Mouse (Mus musculus): ENCODE data around the gene Gabbr1. TPM values are rescaled to one million over a fixed set of nuclear protein-coding genes. Genes with fewer than 3 reads are reported as not detected.
A peak's percentile ranks its signal among the peaks of the same experiment; 100 is the strongest.

Gabbr1 gene
- polyA plus RNA-seq, 1 experiment from 2014 or later, result 6.1 TPM

DNA sequence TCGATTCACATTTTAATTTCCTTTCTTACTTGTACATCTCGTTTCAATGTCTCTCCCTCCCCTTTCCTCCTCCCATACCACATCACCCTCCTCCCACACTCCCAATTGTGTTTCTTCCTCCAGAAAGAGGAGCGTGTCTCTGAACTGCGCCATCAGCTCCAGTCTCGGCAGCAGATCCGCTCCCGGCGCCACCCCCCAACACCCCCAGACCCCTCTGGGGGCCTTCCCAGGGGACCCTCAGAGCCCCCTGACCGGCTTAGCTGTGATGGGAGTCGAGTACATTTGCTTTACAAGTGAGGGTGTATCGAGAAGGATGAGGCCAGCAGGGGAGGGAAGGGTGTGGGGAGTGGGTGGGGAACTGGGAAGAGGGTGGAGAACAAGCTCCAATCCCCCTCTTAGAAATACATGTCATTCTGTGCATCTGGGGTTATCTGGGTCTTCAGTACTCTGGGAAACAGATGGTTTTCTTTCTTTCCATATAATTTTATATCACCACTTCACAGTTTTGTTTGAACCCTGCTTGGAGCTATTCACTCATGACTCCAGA lies 27.0 kb downstream of the Gabbr1 start:
- no peaks in the 10 kb centered on the region for H3K27me3 ChIP-seq (ENCODE audit: control insufficient read depth, insufficient read depth, low read length)
- no peak for DNase-seq (ENCODE audit: low spot score)
- no peak overlapping the region for H3K4me3 ChIP-seq (ENCODE audit: low read depth, low read length)
- WGBS, result 66% methylated on average over 11 of the region's 11 CpGs
- no peaks in the 10 kb centered on the region for H3K4me1 ChIP-seq (ENCODE audit: control insufficient read depth, insufficient read depth, low read length)
- H3K9me3 ChIP-seq (replicated peaks; ENCODE audit: control insufficient read depth, low read length), result no peaks in the 10 kb centered on the region
- ATAC-seq (replicated peaks; ENCODE audit: insufficient number of reproducible peaks, low FRiP score, low TSS enrichment, low read depth), result no peak
- H3K9ac ChIP-seq (replicated peaks; ENCODE audit: low read length), result no peak overlapping the region
- no peak overlapping the region for H3K27ac ChIP-seq (replicated peaks; ENCODE audit: low read depth, low read length)
- peaks cover 6% of the 10 kb centered on the region for H3K36me3 ChIP-seq (replicated peaks; ENCODE audit: control insufficient read depth, insufficient read depth, low read depth, low read length)
- no peak overlapping the region for H3K4me2 ChIP-seq (ENCODE audit: low read depth, low read length)

- Histone ChIP-seq H3K4me2 (ENCODE audit: low read depth, low read length) (no peak overlapping the region), H3K36me3 (replicated peaks; ENCODE audit: control insufficient read depth, insufficient read depth, low read depth, low read length) (peaks cover 6% of the 10 kb centered on the region), H3K27me3 (ENCODE audit: control insufficient read depth, insufficient read depth, low read length) (no peaks in the 10 kb centered on the region), H3K4me3 (ENCODE audit: low read depth, low read length) (no peak overlapping the region), H3K27ac (replicated peaks; ENCODE audit: low read depth, low read length) (no peak overlapping the region), H3K9me3 (replicated peaks; ENCODE audit: control insufficient read depth, low read length) (no peaks in the 10 kb centered on the region), H3K4me1 (ENCODE audit: control insufficient read depth, insufficient read depth, low read length) (no peaks in the 10 kb centered on the region), H3K9ac (replicated peaks; ENCODE audit: low read length) (no peak overlapping the region)
- no peak for ATAC-seq (replicated peaks; ENCODE audit: insufficient number of reproducible peaks, low FRiP score, low TSS enrichment, low read depth)
- no peak for DNase-seq (ENCODE audit: low spot score)
- WGBS, result 89% methylated on average over 6 of the region's 6 CpGs
These were observed 29.4 kb downstream of the Gabbr1 start for GRCm38 (mm10) chr17:37075181-37075580.

DNA sequence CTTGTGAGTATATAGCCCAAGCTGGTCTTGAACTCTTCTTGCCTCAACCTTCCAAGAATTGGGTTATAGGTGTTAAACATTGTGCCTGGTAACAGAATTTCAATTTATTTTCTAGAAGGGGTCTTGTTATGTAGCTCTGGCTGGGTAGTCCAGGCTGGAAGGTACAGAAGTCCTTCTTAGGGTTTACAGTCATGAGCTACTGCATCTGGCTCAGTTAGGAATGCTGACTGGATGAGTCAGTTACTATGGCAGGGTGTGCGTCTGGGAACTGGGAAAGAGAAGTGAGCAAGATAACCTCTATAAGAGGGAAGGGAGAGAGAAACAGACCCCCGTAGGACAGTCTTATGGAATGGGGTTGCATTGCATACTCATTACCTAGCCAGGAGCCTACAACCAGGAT lies 30.0 kb downstream of the Gabbr1 start:
- DNase-seq (ENCODE audit: low spot score), result no peak
- Histone ChIP-seq H3K27me3 (ENCODE audit: control insufficient read depth, insufficient read depth, low read length) (no peaks in the 10 kb centered on the region), H3K4me2 (ENCODE audit: low read depth, low read length) (no peak overlapping the region), H3K4me3 (ENCODE audit: low read depth, low read length) (no peak overlapping the region), H3K4me1 (ENCODE audit: control insufficient read depth, insufficient read depth, low read length) (no peaks in the 10 kb centered on the region), H3K36me3 (replicated peaks; ENCODE audit: control insufficient read depth, insufficient read depth, low read depth, low read length) (peaks cover 6% of the 10 kb centered on the region), H3K9me3 (replicated peaks; ENCODE audit: control insufficient read depth, low read length) (no peaks in the 10 kb centered on the region), H3K9ac (replicated peaks; ENCODE audit: low read length) (no peak overlapping the region), H3K27ac (replicated peaks; ENCODE audit: low read depth, low read length) (no peak overlapping the region)
- no peak for ATAC-seq (replicated peaks; ENCODE audit: insufficient number of reproducible peaks, low FRiP score, low TSS enrichment, low read depth)
- WGBS, result 89% methylated on average over 2 of the region's 2 CpGs

DNA sequence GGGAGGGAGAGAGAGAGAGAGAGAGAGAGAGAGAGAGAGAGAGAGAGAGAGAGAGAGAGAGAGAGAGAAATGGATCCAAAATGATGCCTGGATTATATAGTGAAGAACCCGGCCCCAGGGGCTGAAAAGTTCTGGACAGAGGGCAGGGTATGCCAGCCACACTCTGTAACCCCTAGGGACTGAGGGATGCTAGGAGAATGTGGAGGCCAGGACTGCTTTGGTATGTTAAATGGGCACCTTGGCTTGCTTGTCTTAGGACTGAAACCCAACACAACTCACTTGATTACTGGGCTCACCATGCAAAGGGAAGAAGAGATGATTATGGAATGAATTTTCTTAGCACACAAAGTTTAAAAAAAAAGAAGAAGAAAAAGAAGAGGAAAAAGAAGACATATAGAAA lies 32.4 kb downstream of the Gabbr1 start:
- Histone ChIP-seq H3K4me1 (ENCODE audit: control insufficient read depth, insufficient read depth, low read length) (no peaks in the 10 kb centered on the region), H3K9me3 (replicated peaks; ENCODE audit: control insufficient read depth, low read length) (no peaks in the 10 kb centered on the region), H3K4me3 (ENCODE audit: low read depth, low read length) (no peak overlapping the region), H3K27me3 (ENCODE audit: control insufficient read depth, insufficient read depth, low read length) (no peaks in the 10 kb centered on the region), H3K9ac (replicated peaks; ENCODE audit: low read length) (no peak overlapping the region), H3K36me3 (replicated peaks; ENCODE audit: control insufficient read depth, insufficient read depth, low read depth, low read length) (peaks cover 3% of the 10 kb centered on the region; the same call in 1 of the 2 replicates), H3K27ac (replicated peaks; ENCODE audit: low read depth, low read length) (no peak overlapping the region), H3K4me2 (ENCODE audit: low read depth, low read length) (no peak overlapping the region)
- WGBS, result 8% methylated on average over 1 of the region's 1 CpGs
- no peak for DNase-seq (ENCODE audit: low spot score)
- ATAC-seq (replicated peaks; ENCODE audit: insufficient number of reproducible peaks, low FRiP score, low TSS enrichment, low read depth), result no peak

- Histone ChIP-seq H3K9ac (replicated peaks; ENCODE audit: low read length) (no peak overlapping the region), H3K27me3 (ENCODE audit: control insufficient read depth, insufficient read depth, low read length) (no peaks in the 10 kb centered on the region), H3K4me3 (ENCODE audit: low read depth, low read length) (no peak overlapping the region), H3K36me3 (replicated peaks; ENCODE audit: control insufficient read depth, insufficient read depth, low read depth, low read length) (peaks cover 2% of the 10 kb centered on the region; the same call in 1 of the 2 replicates), H3K27ac (replicated peaks; ENCODE audit: low read depth, low read length) (no peak overlapping the region), H3K4me2 (ENCODE audit: low read depth, low read length) (no peak overlapping the region), H3K9me3 (replicated peaks; ENCODE audit: control insufficient read depth, low read length) (no peaks in the 10 kb centered on the region), H3K4me1 (ENCODE audit: control insufficient read depth, insufficient read depth, low read length) (no peaks in the 10 kb centered on the region)
- no peak for ATAC-seq (replicated peaks; ENCODE audit: insufficient number of reproducible peaks, low FRiP score, low TSS enrichment, low read depth)
- WGBS, result 9% methylated on average over 2 of the region's 2 CpGs
- peak; percentile 23 for DNase-seq (ENCODE audit: low spot score)
These were observed 33.2 kb downstream of the Gabbr1 start for GRCm38 (mm10) chr17:37078990-37079389.

DNA sequence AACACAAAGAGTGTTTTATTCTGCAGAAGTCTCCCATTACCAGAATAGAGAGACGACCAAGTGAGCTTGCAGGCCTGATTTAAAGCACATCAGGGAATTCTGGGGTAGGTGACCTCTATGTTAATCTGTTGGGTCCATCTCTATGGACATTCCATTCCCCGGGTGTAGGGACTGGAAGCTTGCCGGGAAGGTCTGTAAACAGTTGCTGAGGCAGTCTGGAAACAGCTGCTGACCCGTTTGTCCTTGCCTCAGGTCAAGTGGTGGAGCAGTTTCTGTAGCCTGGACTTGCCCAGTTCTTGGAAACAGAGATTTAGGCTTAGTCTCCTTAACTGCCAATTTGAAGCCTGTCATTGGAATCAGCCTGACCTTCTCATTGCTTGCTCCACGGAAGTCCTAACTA lies 34.4 kb downstream of the Gabbr1 start:
- ATAC-seq (replicated peaks; ENCODE audit: insufficient number of reproducible peaks, low FRiP score, low TSS enrichment, low read depth) (no peak), DNase-seq (ENCODE audit: low spot score) (no peak)
- H3K4me2 ChIP-seq (ENCODE audit: low read depth, low read length), result no peak overlapping the region
- no peak overlapping the region for H3K4me3 ChIP-seq (ENCODE audit: low read depth, low read length)
- H3K27me3 ChIP-seq (ENCODE audit: control insufficient read depth, insufficient read depth, low read length), result no peaks in the 10 kb centered on the region
- no peaks in the 10 kb centered on the region for H3K36me3 ChIP-seq (replicated peaks; ENCODE audit: control insufficient read depth, insufficient read depth, low read depth, low read length)
- H3K9me3 ChIP-seq (replicated peaks; ENCODE audit: control insufficient read depth, low read length), result no peaks in the 10 kb centered on the region
- no peak overlapping the region for H3K27ac ChIP-seq (replicated peaks; ENCODE audit: low read depth, low read length)
- H3K9ac ChIP-seq (replicated peaks; ENCODE audit: low read length), result no peak overlapping the region
- no peaks in the 10 kb centered on the region for H3K4me1 ChIP-seq (ENCODE audit: control insufficient read depth, insufficient read depth, low read length)
- 9% methylated on average over 5 of the region's 5 CpGs for WGBS

GRCm38 (mm10) chr17:37081659-37082058 lies 35.9 kb downstream of the Gabbr1 start:
- no peak for ATAC-seq (replicated peaks; ENCODE audit: insufficient number of reproducible peaks, low FRiP score, low TSS enrichment, low read depth)
- no peak for DNase-seq (ENCODE audit: low spot score)
- no peaks in the 10 kb centered on the region for H3K4me1 ChIP-seq (ENCODE audit: control insufficient read depth, insufficient read depth, low read length)
- H3K27ac ChIP-seq (replicated peaks; ENCODE audit: low read depth, low read length), result no peak overlapping the region
- H3K36me3 ChIP-seq (replicated peaks; ENCODE audit: control insufficient read depth, insufficient read depth, low read depth, low read length), result no peaks in the 10 kb centered on the region
- no peaks in the 10 kb centered on the region for H3K9me3 ChIP-seq (replicated peaks; ENCODE audit: control insufficient read depth, low read length)
- 90% methylated on average over 4 of the region's 4 CpGs for WGBS
- no peak overlapping the region for H3K4me2 ChIP-seq (ENCODE audit: low read depth, low read length)
- H3K27me3 ChIP-seq (ENCODE audit: control insufficient read depth, insufficient read depth, low read length), result no peaks in the 10 kb centered on the region
- H3K4me3 ChIP-seq (ENCODE audit: low read depth, low read length), result no peak overlapping the region
- no peak overlapping the region for H3K9ac ChIP-seq (replicated peaks; ENCODE audit: low read length)

- ATAC-seq (replicated peaks; ENCODE audit: insufficient number of reproducible peaks, low FRiP score, low TSS enrichment, low read depth) (peak; percentile 55; the same call in 1 of the 2 replicates), DNase-seq (ENCODE audit: low spot score) (peak; percentile 85)
- H3K36me3 ChIP-seq (replicated peaks; ENCODE audit: control insufficient read depth, insufficient read depth, low read depth, low read length), result no peaks in the 10 kb centered on the region
- WGBS, result 7% methylated on average over 7 of the region's 8 CpGs
- no peaks in the 10 kb centered on the region for H3K4me1 ChIP-seq (ENCODE audit: control insufficient read depth, insufficient read depth, low read length)
- H3K27ac ChIP-seq (replicated peaks; ENCODE audit: low read depth, low read length), result no peak overlapping the region
- H3K9me3 ChIP-seq (replicated peaks; ENCODE audit: control insufficient read depth, low read length), result no peaks in the 10 kb centered on the region
- H3K4me3 ChIP-seq (ENCODE audit: low read depth, low read length), result no peak overlapping the region
- no peaks in the 10 kb centered on the region for H3K27me3 ChIP-seq (ENCODE audit: control insufficient read depth, insufficient read depth, low read length)
- no peak overlapping the region for H3K4me2 ChIP-seq (ENCODE audit: low read depth, low read length)
- no peak overlapping the region for H3K9ac ChIP-seq (replicated peaks; ENCODE audit: low read length)
These were observed 37.6 kb downstream of the Gabbr1 start for GRCm38 (mm10) chr17:37083327-37083726.
